Mouse (Mus musculus) CH12.LX (cell line): ENCODE data around the gene Pfkfb3. TPM values are rescaled to one million over a fixed set of nuclear protein-coding genes. Genes with fewer than 3 reads are reported as not detected.

Experiments
- DNase-seq: peaks from one replicate; pipeline ENCODE4 v3.0.0-alpha.2; 2013; ENCODE audit errors: extremely low read depth
- H3K27ac ChIP-seq: 2 replicates; pipeline ENCODE4 v1.5.1; 2012; ENCODE audit warnings: low read depth, mild to moderate bottlenecking, control low read depth, moderate library complexity; ENCODE audit not compliant: insufficient read depth
- H3K27me3 ChIP-seq: replicated peaks from 2 replicates; pipeline ENCODE3; 2012; ENCODE audit warnings: inconsistent platforms
- H3K36me3 ChIP-seq, 2 experiments: replicated peaks in 1 of 2; 2 replicates each; pipeline versions ENCODE3 to v1.6.1; 2012; ENCODE audit warnings: inconsistent platforms in 1 of 2, low read length in 1 of 2, mild to moderate bottlenecking in 1 of 2, mixed read lengths in 1 of 2, moderate library complexity in 1 of 2; ENCODE audit not compliant: control insufficient read depth in 1 of 2, insufficient read depth in 1 of 2
- H3K4me1 ChIP-seq, 2 experiments: 2 replicates each; pipeline ENCODE4 v1.6.1; 2012; ENCODE audit warnings: inconsistent platforms in 1 of 2, moderate library complexity in 1 of 2; ENCODE audit not compliant: insufficient read depth in 2 of 2, control insufficient read depth in 1 of 2
- H3K4me2 ChIP-seq: 2 replicates; pipeline ENCODE4 v1.6.1; 2012; ENCODE audit warnings: low read depth, mild to moderate bottlenecking, control low read depth; ENCODE audit not compliant: poor library complexity, insufficient read depth, severe bottlenecking
- H3K4me3 ChIP-seq, 3 experiments: fragments of 150-350 bp in 1 of 3; sonication (generic) in 1 of 3; replicated peaks in 1 of 3; 2 replicates each; pipeline versions ENCODE3 to v1.5.1; 2011 to 2012; ENCODE audit warnings: low read depth in 2 of 3, low read length in 2 of 3, mild to moderate bottlenecking in 2 of 3, moderate library complexity in 2 of 3, control low read depth in 1 of 3, improper control_type of control experiment in 1 of 3, inconsistent platforms in 1 of 3, mixed read lengths in 1 of 3; ENCODE audit not compliant: poor library complexity in 1 of 3
- H3K79me2 ChIP-seq: replicated peaks from 2 replicates; pipeline ENCODE4 v1.6.1; 2012; ENCODE audit warnings: mild to moderate bottlenecking, moderate library complexity; ENCODE audit not compliant: control insufficient read depth, poor library complexity, insufficient read depth, severe bottlenecking; ENCODE audit errors: extremely low read depth
- H3K9ac ChIP-seq: 2 replicates; pipeline ENCODE4 v1.6.1; 2012; ENCODE audit warnings: low read depth, mild to moderate bottlenecking, control low read depth, moderate library complexity; ENCODE audit not compliant: insufficient read depth
- H3K9me3 ChIP-seq: replicated peaks from 2 replicates; pipeline ENCODE3; 2012; ENCODE audit warnings: low read length, inconsistent platforms, mixed read lengths
- BHLHE40 ChIP-seq: IDR thresholded peaks from 2 replicates; pipeline ENCODE4 v1.6.1; 2011; ENCODE audit warnings: mild to moderate bottlenecking, low read depth, low read length, improper control_type of control experiment
- CTCF ChIP-seq, 2 experiments: IDR thresholded peaks in 1 of 2; conservative IDR thresholded peaks in 1 of 2; 2 replicates each; pipeline ENCODE4 v1.5.1; 2011 to 2012; ENCODE audit warnings: low read depth in 2 of 2, low read length in 2 of 2, improper control_type of control experiment in 1 of 2, inconsistent platforms in 1 of 2, mild to moderate bottlenecking in 1 of 2, moderate library complexity in 1 of 2
- IRF4 ChIP-seq: IDR thresholded peaks from 2 replicates; pipeline ENCODE4 v1.6.1; 2014; ENCODE audit warnings: low read depth, mild to moderate bottlenecking, inconsistent platforms, low read length, improper control_type of control experiment
- MXI1 ChIP-seq: IDR thresholded peaks from 2 replicates; pipeline ENCODE4 v1.6.1; 2011; ENCODE audit warnings: mild to moderate bottlenecking, low read depth, low read length, improper control_type of control experiment
- USF1 ChIP-seq: IDR thresholded peaks from 2 replicates; pipeline ENCODE4 v1.6.1; 2014; ENCODE audit warnings: low read depth, mild to moderate bottlenecking, inconsistent platforms, low read length, improper control_type of control experiment
- ZNF384 ChIP-seq: IDR thresholded peaks from 2 replicates; pipeline ENCODE4 v1.6.1; 2012; ENCODE audit warnings: low read depth, low read length, improper control_type of control experiment, inconsistent platforms
- dilution Hi-C: fragments of 300-500 bp; cut with MboI; formaldehyde crosslinking; loops from 2 replicates; pipeline ENCODE4 v1.14.3; 2020; ENCODE audit warnings: low sequenced_read_pairs; ENCODE audit not compliant: extremely low pct_unique_long_range_greater_than_20kb, extremely low pct_ligation_motif_present
- in situ Hi-C: fragments of 300-500 bp; cut with MboI; formaldehyde crosslinking; loops from 3 replicates; pipeline ENCODE4 v1.14.3; 2019; ENCODE audit warnings: low sequenced_read_pairs, low pct_ligation_motif_present, low pct_unique_long_range_greater_than_20kb, mixed read lengths
- polyA plus RNA-seq: library from polyadenylated mRNA; unstranded; fragments of >175 nt; gene quantifications from 2 replicates; pipeline ENCODE4 v1.2.1, GENCODE M21; 2012; ENCODE audit warnings: low read depth; ENCODE audit not compliant: insufficient read length
- total RNA-seq, 2 experiments: library from RNA; depleted of rRNA; stranded (reverse); fragments of 300-350 nt in 1 of 2; fragments of >200 nt in 1 of 2; gene quantifications; 2 replicates each; pipeline ENCODE4 v1.2.3; 2012 to 2014

Pfkfb3 gene
- total and polyA plus RNA-seq, 3 experiments, result 6.5 to 17.2 (median 6.7) TPM

DNA sequence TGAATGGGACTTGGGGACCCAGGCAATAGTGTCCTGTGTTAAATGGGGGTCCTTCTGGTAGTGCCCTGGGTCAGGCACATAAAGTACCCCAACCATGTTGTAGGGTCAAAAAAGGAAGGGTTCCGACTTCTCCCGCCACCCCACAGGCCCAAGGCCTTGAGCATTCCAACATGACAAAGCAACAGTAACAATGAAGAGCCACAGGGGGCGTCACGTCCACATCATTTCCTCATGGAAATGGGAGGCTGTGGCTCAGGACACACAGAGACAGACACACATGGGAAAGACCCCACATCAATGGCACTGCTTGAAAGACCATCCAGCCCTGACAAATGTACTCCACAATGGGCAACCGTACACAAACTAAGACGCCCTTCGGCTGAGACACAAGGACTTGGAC is 78.6 kb downstream of the Pfkfb3 start:
- dilution Hi-C loops, result no loop called here
- DNase-seq, result no peak
- no peak overlapping the region for H3K4me2 ChIP-seq
- H3K9ac ChIP-seq, result no peak overlapping the region
- no peak overlapping the region for H3K4me3 ChIP-seq
- no peaks in the 10 kb centered on the region; the same call in 1 of the 2 replicates for H3K79me2 ChIP-seq
- H3K27ac ChIP-seq, result no peak overlapping the region
- TF ChIP-seq IRF4 (no peak), CTCF (conservative IDR thresholded peaks at IDR 0.05 in 1 of 2, IDR thresholded peaks at IDR 0.05 in 1 of 2; ENCODE audit: low read depth in 2 of 2, low read length in 2 of 2) (0 out of 4 replicates have a peak, but pooled peaks of 1 of the 2 experiments have one; percentile 2)
- peaks cover 37 to 96% of the 10 kb centered on the region in 2 experiments for H3K36me3 ChIP-seq
- no peaks in the 10 kb centered on the region for H3K4me1 ChIP-seq
- H3K27me3 ChIP-seq, result no peaks in the 10 kb centered on the region
- H3K9me3 ChIP-seq, result no peaks in the 10 kb centered on the region
- in situ Hi-C loops, result no loop called here

DNA sequence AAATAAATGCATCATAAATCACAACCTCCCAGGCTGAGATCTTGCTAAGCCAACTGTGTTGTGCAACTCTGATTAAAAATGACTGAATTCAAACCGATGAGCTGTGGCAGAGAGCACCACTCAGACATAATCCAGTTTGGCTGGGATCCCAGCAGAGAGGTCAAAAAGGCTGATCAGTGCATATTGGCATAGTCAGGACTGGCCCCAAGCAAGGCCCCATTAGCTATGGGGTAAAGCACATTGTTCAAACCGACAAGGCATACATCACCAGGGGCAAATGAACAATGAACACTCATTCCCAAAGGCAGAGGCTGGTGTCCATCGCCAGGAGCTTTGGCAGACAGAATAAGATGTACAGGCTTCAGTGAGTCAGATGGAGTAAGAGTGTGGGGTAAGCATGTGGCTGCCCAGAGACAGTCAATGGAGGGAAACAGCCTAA is 89.2 kb downstream of the Pfkfb3 start:
- DNase-seq, result no peak
- H3K4me2 ChIP-seq, result no peak overlapping the region
- no peaks in the 10 kb centered on the region for H3K27me3 ChIP-seq

DNA sequence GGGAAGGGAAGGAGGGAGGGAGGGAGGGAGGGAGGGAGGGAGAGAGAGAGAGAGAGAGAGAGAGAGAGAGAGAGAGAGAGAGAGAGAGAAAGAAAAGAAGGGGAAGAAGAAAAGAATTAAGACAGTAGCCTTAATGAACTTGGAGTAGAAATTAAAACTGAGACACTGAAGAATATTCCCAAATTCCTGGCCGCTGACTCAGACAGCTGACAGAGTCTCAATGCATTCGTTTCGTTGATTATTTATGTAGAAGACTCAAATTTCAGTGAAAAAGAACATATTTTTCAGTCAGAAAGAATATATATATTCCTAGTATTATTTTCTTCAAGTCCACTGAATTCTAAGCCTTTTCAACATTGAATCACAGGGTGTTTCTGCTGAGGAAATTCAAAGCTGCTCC is 92.9 kb downstream of the Pfkfb3 start:
- dilution Hi-C loops, result no loop called here
- H3K4me2 ChIP-seq, result no peak overlapping the region
- no peak for DNase-seq

More for the DNA sequence above, 89.2 kb downstream of the Pfkfb3 start:
- Histone ChIP-seq H3K36me3 (peaks cover 0 to 3% of the 10 kb centered on the region in 2 experiments), H3K4me3 (no peak overlapping the region), H3K4me1 (peaks cover 0 to 4% of the 10 kb centered on the region in 2 experiments; a peak in 1 of 4 replicates), H3K79me2 (no peaks in the 10 kb centered on the region), H3K9me3 (no peaks in the 10 kb centered on the region), H3K9ac (no peak overlapping the region), H3K27ac (no peak overlapping the region)
- in situ Hi-C loops (no loop called here), dilution Hi-C loops (no loop called here)
- TF ChIP-seq USF1 (no peak), MXI1 (no peak)

DNA sequence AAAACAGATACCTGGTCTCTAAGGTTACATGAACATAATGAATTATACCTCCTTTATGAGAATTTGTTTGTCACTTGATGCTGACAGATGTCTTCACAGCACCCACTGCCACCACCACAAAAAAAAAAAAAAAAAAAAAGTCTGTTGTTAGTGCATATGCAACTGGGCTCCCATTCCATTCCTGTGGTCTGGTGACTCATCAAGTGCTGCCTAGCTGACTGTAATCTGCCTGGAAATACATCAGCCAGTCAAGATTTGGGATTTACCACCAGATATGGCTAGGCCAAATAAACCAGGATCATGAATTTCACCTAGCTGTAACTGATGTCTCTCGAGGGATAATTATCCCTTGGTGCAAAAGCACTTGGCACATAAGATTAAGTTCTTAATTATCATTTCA is 95.4 kb downstream of the Pfkfb3 start:
- Histone ChIP-seq H3K27me3 (no peaks in the 10 kb centered on the region), H3K27ac (no peak overlapping the region), H3K79me2 (no peaks in the 10 kb centered on the region), H3K4me3 (no peak overlapping the region), H3K9ac (no peak overlapping the region), H3K9me3 (no peaks in the 10 kb centered on the region)
- DNase-seq, result peak; percentile 6
- dilution Hi-C loops, result no loop called here
- TF ChIP-seq ZNF384, result peak; percentile 80
- no peak for TF ChIP-seq BHLHE40
- TF ChIP-seq, all 38 proteins: peak for 1
- Histone ChIP-seq H3K4me2 (no peak overlapping the region), H3K36me3 (no peaks in the 10 kb centered on the region), H3K4me1 (peaks cover 9 to 12% of the 10 kb centered on the region in 2 experiments)
- in situ Hi-C loops, result no loop called here

More for the DNA sequence above, 92.9 kb downstream of the Pfkfb3 start:
- H3K4me3 ChIP-seq, result no peak overlapping the region
- TF ChIP-seq MXI1, result no peak
- TF ChIP-seq, all 38 proteins: peak for 0
- in situ Hi-C loops, result no loop called here
- peaks cover 9 to 12% of the 10 kb centered on the region in 2 experiments for H3K4me1 ChIP-seq
- no peaks in the 10 kb centered on the region for H3K27me3 ChIP-seq
- no peak overlapping the region for H3K9ac ChIP-seq
- no peaks in the 10 kb centered on the region for H3K36me3 ChIP-seq
- no peaks in the 10 kb centered on the region for H3K9me3 ChIP-seq
- H3K79me2 ChIP-seq, result no peaks in the 10 kb centered on the region
- H3K27ac ChIP-seq, result no peak overlapping the region
